Mouse (Mus musculus) naive thymus-derived CD4-positive, alpha-beta T cell, adult 2 months (primary cell): Measurements from ENCODE around the gene Olfr1361.

Source experiments
- DNase-seq: peaks from one replicate; pipeline ENCODE4 v3.0.0-alpha.2; 2011; ENCODE audit warnings: low read depth

The Olfr1361 gene

GRCm38 (mm10) chr13:21663286-21663685 lies at the start of gene Olfr1361:
Gene Olfr1361 (minus strand): TSS chr13:21663386.
- DNase-seq, result no peak

GRCm38 (mm10) chr13:21711698-21712097 lies 48.5 kb upstream of the Olfr1361 start:
- no peak for DNase-seq

GRCm38 (mm10) chr13:21710821-21711525 lies 47.8 kb upstream of the Olfr1361 start:
- peak; percentile 96 for DNase-seq

GRCm38 (mm10) chr13:21710031-21710711 lies 47.0 kb upstream of the Olfr1361 start:
- peak; percentile 94 for DNase-seq

GRCm38 (mm10) chr13:21706669-21707068 lies 43.5 kb upstream of the Olfr1361 start:
- no peak for DNase-seq

GRCm38 (mm10) chr13:21697811-21698210 lies 34.6 kb upstream of the Olfr1361 start, which contains the start of gene Olfr1359:
Gene Olfr1359 (plus strand): TSS chr13:21698111.
- DNase-seq, result no peak

- no peak for DNase-seq
Measured at GRCm38 (mm10) chr13:21677305-21677704, 14.1 kb upstream of the Olfr1361 start, which contains the start of gene Olfr1360. Gene Olfr1360 (minus strand): TSS chr13:21677405.

- no peak for DNase-seq
Measured at GRCm38 (mm10) chr13:21642418-21642817, 20.8 kb downstream of the Olfr1361 start, which contains the start of gene Olfr11. Gene Olfr11 (minus strand): TSS chr13:21642518.

- no peak for DNase-seq
Measured at GRCm38 (mm10) chr13:21613922-21614321, 49.3 kb downstream of the Olfr1361 start, which contains the start of gene Olfr1362. Gene Olfr1362 (minus strand): TSS chr13:21614022.
